Mouse (Mus musculus): Measurements from ENCODE around the gene Hist1h2bl. TPM values are rescaled to one million over a fixed set of nuclear protein-coding genes. Genes with fewer than 3 reads are reported as not detected.
A peak's percentile ranks its signal among the peaks of the same experiment; 100 is the strongest.
"Not testable (repeated sequence)": the region's sequence is repeated elsewhere in the genome, so short reads cannot be mapped to it uniquely, and the experiment has no call there.

Hist1h2bl gene
- total and polyA plus RNA-seq, 2 experiments from 2014 or later: 0.98 to 431 TPM

DNA sequence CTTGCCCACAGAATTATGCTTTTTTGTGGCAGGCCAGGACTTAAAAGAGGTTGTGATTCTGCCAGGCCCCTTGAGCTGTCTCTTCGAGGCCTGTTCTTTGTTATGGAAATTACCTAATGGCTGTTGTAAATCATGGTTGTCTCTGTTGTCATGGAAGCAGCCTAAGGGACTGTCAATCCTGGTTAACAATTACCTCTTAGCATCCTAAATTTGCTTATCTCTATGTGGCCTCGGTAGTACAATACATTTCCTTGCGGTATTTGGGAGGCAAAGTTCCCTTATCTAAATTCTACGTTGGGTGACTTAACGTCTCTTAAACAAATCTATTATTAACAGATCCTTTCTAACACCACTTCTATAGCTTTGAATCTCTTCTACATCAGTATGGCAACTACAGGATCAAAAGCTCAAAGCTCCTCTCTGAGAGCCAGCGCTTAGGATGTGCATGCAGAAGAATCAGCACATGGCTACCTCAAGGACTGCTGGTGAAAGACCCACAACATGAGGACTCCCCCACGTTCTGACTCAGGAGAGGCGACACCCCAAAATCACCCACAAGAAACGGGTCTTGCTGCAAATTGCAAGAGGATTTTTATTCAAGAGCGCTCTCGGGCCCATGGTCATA lies 12.1 kb upstream of the Hist1h2bl start:
- WGBS: 47% methylated on average over 11 of the region's 11 CpGs
- DNase-seq (ENCODE audit: low spot score) (no peak), ATAC-seq (ENCODE audit: insufficient read depth, low read depth) (no peak)
- Histone ChIP-seq H3K27ac (ENCODE audit: low read depth) (no peak overlapping the region), H3K9me3 (replicated peaks; ENCODE audit: control insufficient read depth, low read length) (no peaks in the 10 kb centered on the region), H3K27me3 (ENCODE audit: control insufficient read depth, insufficient read depth, low read length) (no peaks in the 10 kb centered on the region), H3K9ac (replicated peaks; ENCODE audit: low read depth, low read length) (no peak overlapping the region), H3K4me2 (ENCODE audit: low read depth, low read length) (no peak overlapping the region), H3K36me3 (replicated peaks; ENCODE audit: control insufficient read depth, insufficient read depth, low read length) (no peaks in the 10 kb centered on the region), H3K4me3 (ENCODE audit: low read depth, low read length) (no peak overlapping the region), H3K4me1 (ENCODE audit: control insufficient read depth, insufficient read depth) (no peaks in the 10 kb centered on the region)
- no peak for TF ChIP-seq EP300 (IDR thresholded peaks at IDR 0.05; ENCODE audit: low read depth)
- no peak for TF ChIP-seq CTCF (IDR thresholded peaks at IDR 0.05; ENCODE audit: low read depth)

GRCm38 (mm10) chr13:21722993-21723836 lies 7.3 kb upstream of the Hist1h2bl start:
- peak overlapping the region; percentile 66; the same call in 1 of the 2 replicates for H3K4me2 ChIP-seq (ENCODE audit: low read depth, low read length)
- no peaks in the 10 kb centered on the region for H3K9me3 ChIP-seq (replicated peaks; ENCODE audit: control insufficient read depth, low read length)
- no peak for ATAC-seq (ENCODE audit: insufficient read depth, low read depth)
- no peak for DNase-seq (ENCODE audit: low spot score)
- H3K36me3 ChIP-seq (replicated peaks; ENCODE audit: control insufficient read depth, insufficient read depth, low read length): no peaks in the 10 kb centered on the region
- TF ChIP-seq EP300 (IDR thresholded peaks at IDR 0.05; ENCODE audit: low read depth) (no peak), CTCF (IDR thresholded peaks at IDR 0.05; ENCODE audit: low read depth) (no peak)
- peaks cover 14% of the 10 kb centered on the region; the same call in 1 of the 2 replicates for H3K4me1 ChIP-seq (ENCODE audit: control insufficient read depth, insufficient read depth)
- no peak overlapping the region for H3K4me3 ChIP-seq (ENCODE audit: low read depth, low read length)
- no peak overlapping the region for H3K27ac ChIP-seq (ENCODE audit: low read depth)
- H3K9ac ChIP-seq (replicated peaks; ENCODE audit: low read depth, low read length): no peak overlapping the region
- WGBS: 46% methylated on average over 5 of the region's 5 CpGs
- H3K27me3 ChIP-seq (ENCODE audit: control insufficient read depth, insufficient read depth, low read length): no peaks in the 10 kb centered on the region

DNA sequence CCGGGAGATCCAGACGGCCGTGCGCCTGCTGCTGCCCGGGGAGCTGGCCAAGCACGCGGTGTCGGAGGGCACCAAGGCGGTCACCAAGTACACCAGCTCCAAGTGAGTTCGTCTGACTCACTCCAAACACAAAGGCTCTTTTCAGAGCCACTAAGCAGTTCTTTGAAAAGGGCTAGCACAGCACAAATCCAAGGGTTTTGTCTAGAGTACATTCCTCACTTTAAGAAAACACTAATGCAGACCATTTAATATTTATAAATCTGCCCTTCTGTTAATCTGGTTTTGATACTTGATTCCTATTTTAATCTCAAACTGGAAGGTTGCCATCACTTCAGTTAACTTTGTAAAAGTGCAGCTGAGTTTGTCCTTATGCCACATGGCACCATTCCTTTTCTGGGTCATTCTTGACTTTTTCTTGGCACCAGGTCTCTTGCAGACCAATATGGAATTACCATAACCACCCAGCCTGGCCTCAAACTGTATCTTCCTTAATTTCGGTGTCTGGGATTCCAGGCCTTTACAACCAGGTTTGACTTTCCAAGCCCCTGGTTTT lies 6.5 kb upstream of the Hist1h2bl start:
- peak; percentile 21 for ATAC-seq (ENCODE audit: insufficient read depth, low read depth)
- H3K4me1 ChIP-seq (ENCODE audit: control insufficient read depth, insufficient read depth): peaks cover 14% of the 10 kb centered on the region; the same call in 1 of the 2 replicates
- no peak for TF ChIP-seq CTCF (IDR thresholded peaks at IDR 0.05; ENCODE audit: low read depth)
- no peak for TF ChIP-seq EP300 (IDR thresholded peaks at IDR 0.05; ENCODE audit: low read depth)
- H3K27ac ChIP-seq (ENCODE audit: low read depth): peak overlapping the region; percentile 77
- DNase-seq (ENCODE audit: low spot score): no peak
- no peaks in the 10 kb centered on the region for H3K27me3 ChIP-seq (ENCODE audit: control insufficient read depth, insufficient read depth, low read length)
- no peaks in the 10 kb centered on the region for H3K9me3 ChIP-seq (replicated peaks; ENCODE audit: control insufficient read depth, low read length)
- H3K4me2 ChIP-seq (ENCODE audit: low read depth, low read length): peak overlapping the region; percentile 66
- no peak overlapping the region for H3K9ac ChIP-seq (replicated peaks; ENCODE audit: low read depth, low read length)
- H3K4me3 ChIP-seq (ENCODE audit: low read depth, low read length): peak overlapping the region; percentile 47
- 6% methylated on average over 11 of the region's 11 CpGs for WGBS
- no peaks in the 10 kb centered on the region for H3K36me3 ChIP-seq (replicated peaks; ENCODE audit: control insufficient read depth, insufficient read depth, low read length)

DNA sequence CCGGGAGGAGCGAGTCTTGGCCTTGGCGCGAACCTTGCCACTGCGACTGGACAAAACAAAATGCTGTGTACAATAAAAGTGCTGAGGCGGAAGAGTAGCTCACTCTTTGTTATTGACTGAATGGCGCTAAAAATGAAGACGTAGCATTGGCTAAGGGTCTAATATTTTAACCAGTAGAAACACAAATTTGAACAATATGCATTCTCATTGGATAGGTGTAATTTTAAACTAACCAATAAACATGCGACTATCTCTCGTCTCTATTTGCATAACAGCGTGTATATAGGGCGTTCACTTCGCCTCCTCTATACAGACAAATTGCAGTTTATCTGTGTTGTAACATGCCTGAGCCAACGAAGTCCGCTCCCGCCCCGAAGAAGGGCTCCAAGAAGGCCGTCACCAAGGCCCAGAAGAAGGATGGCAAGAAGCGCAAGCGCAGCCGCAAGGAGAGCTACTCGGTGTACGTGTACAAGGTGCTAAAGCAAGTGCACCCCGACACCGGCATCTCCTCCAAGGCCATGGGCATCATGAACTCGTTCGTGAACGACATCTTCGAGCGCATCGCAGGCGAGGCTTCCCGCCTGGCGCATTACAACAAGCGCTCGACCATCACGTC lies 5.9 kb upstream of the Hist1h2bl start, which contains the start of gene Hist1h2bm:
Hist1h2bm (plus strand) TSS at position 288 of the 616 bp plus-strand sequence.
- peak within 1 kb of the TSS; percentile 77 for H3K27ac ChIP-seq (ENCODE audit: low read depth)
- peak; percentile 96 for DNase-seq (ENCODE audit: low spot score)
- not testable (repeated sequence) for H3K27me3 ChIP-seq (ENCODE audit: control insufficient read depth, insufficient read depth, low read length); H3K36me3 ChIP-seq (replicated peaks; ENCODE audit: control insufficient read depth, insufficient read depth, low read length); H3K9me3 ChIP-seq (replicated peaks; ENCODE audit: control insufficient read depth, low read length)
- peak within 1 kb of the TSS; percentile 66 for H3K4me2 ChIP-seq (ENCODE audit: low read depth, low read length)
- under 1% methylated on average over 36 of the region's 37 CpGs for WGBS
- ATAC-seq (ENCODE audit: insufficient read depth, low read depth): peak; percentile 92
- peak within 1 kb of the TSS; percentile 15; the same call in 1 of the 2 replicates for H3K9ac ChIP-seq (replicated peaks; ENCODE audit: low read depth, low read length)
- peak within 1 kb of the TSS; percentile 47 for H3K4me3 ChIP-seq (ENCODE audit: low read depth, low read length)
- H3K4me1 ChIP-seq (ENCODE audit: control insufficient read depth, insufficient read depth): peaks cover 14% of the 10 kb centered on the region; the same call in 1 of the 2 replicates

DNA sequence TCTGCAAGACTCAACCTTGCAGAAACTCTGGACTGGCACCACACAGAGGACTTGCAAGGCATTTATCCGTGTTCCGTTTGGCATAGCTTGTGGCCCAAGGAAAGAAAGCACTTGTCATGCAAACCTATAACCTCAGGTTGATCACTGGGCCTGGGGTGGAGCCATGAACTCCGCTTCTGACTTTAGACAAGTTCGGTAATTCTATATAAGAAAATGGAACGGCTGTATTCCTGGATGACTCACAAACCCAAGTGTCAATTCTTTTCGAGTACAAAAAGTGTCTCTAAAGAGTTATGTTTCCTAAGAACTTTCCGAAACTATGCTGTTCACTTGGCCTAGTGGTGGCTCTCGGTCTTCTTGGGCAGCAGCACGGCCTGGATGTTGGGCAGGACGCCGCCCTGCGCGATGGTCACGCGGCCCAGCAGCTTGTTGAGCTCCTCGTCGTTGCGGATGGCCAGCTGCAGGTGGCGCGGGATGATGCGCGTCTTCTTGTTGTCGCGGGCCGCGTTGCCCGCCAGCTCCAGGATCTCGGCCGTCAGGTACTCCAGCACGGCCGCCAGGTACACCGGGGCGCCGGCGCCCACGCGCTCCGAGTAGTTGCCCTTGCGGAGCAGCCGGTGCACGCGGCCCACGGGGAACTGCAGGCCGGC lies 5.3 kb upstream of the Hist1h2bl start:
- not testable (repeated sequence) for DNase-seq (ENCODE audit: low spot score); H3K27me3 ChIP-seq (ENCODE audit: control insufficient read depth, insufficient read depth, low read length); H3K9me3 ChIP-seq (replicated peaks; ENCODE audit: control insufficient read depth, low read length); H3K36me3 ChIP-seq (replicated peaks; ENCODE audit: control insufficient read depth, insufficient read depth, low read length)
- Histone ChIP-seq H3K9ac (replicated peaks; ENCODE audit: low read depth, low read length) (0 out of 2 replicates have a peak overlapping the region, but pooled peaks have one; percentile 15), H3K4me1 (ENCODE audit: control insufficient read depth, insufficient read depth) (peaks cover 14% of the 10 kb centered on the region; the same call in 1 of the 2 replicates), H3K4me3 (ENCODE audit: low read depth, low read length) (peak overlapping the region; percentile 47), H3K4me2 (ENCODE audit: low read depth, low read length) (peak overlapping the region; percentile 66), H3K27ac (ENCODE audit: low read depth) (peak overlapping the region; percentile 77)
- ATAC-seq (ENCODE audit: insufficient read depth, low read depth): peak; percentile 21; the same call in 1 of the 2 replicates
- WGBS: 3% methylated on average over 17 of the region's 44 CpGs
